Mouse (Mus musculus) heart, postnatal 10 days (tissue): Measurements from ENCODE around the gene Dok7. TPM values are rescaled to one million over a fixed set of nuclear protein-coding genes. Genes with fewer than 3 reads are reported as not detected.

Experiments
- DNase-seq, 2 experiments: peaks; one replicate each; pipeline ENCODE4 v3.0.0; 2021
- intact Hi-C: fragments of 180-260 bp; cut with DNase I; formaldehyde crosslinking; loops from one replicate; pipeline ENCODE4 v1.15.1; 2025
- total RNA-seq, 2 experiments: library from RNA; stranded (reverse); gene quantifications; 2 replicates each; pipeline ENCODE4 v1.2.3; 2021

Dok7 gene
- total RNA-seq, 2 experiments from 2014 or later = 32.3 to 52.6 TPM

DNA sequence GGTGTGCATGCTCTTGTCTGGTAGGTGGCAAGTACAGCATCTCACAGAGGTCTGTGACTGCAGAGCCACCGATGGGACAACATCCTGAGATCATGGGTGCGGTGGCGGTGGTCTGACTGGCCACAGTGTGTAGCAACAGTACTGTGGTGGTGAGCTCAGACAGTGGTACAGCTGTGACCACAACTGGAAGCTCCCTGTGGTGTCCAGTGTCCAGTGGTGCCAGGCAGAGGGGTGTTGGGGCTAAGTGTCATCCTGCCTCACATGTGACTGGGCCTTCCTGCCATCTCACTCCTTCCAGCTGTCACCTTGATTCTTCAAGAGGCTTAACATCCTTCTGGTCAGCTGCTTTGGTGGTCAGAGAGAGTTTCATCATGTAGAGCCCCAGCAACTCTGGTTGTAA, 1.9 kb upstream of the Dok7 start:
- intact Hi-C loops = loop anchor here (5.0 kb wide), 2 partner anchors 33 to 293 kb away; no protein-coding TSS in a partner anchor
- no peak for DNase-seq

- intact Hi-C loops = no loop called here
- DNase-seq = peak; percentile 71 to 74
Observed at GRCm38 (mm10) chr5:35055076-35055475, 1.5 kb upstream of the Dok7 start.

- no peak for DNase-seq
- intact Hi-C loops = no loop called here
Observed at GRCm38 (mm10) chr5:35057582-35057981, 1.0 kb downstream of the Dok7 start.

- intact Hi-C loops = no loop called here
- peak in 1 of 2 experiments; percentile 35 for DNase-seq
Observed at GRCm38 (mm10) chr5:35058216-35058615, 1.6 kb downstream of the Dok7 start.

GRCm38 (mm10) chr5:35060098-35060497, 3.5 kb downstream of the Dok7 start:
- peak; percentile 58 to 60 for DNase-seq
- intact Hi-C loops = no loop called here

DNA sequence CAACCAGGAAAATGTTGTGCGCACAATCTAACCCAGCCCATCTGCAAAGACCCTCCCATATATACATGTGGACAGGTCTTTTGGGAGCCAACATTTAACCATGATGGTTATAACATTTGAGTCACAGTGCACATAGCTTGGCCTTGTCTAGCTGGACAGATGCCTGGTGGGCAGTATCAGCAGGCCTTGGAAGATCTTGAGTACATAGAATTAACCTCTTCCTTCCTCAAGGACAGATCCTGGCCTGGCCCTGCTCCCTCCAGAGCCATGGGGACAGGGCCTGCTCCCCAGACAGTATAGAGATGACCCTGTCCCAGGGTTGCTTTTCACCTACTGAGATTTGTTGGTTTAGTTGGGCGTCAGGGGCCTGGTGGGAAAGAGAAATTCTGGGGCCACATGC, 13.3 kb downstream of the Dok7 start:
- intact Hi-C loops = no loop called here
- no peak for DNase-seq

GRCm38 (mm10) chr5:35070314-35070713, 13.7 kb downstream of the Dok7 start:
- intact Hi-C loops = no loop called here
- DNase-seq = no peak

DNA sequence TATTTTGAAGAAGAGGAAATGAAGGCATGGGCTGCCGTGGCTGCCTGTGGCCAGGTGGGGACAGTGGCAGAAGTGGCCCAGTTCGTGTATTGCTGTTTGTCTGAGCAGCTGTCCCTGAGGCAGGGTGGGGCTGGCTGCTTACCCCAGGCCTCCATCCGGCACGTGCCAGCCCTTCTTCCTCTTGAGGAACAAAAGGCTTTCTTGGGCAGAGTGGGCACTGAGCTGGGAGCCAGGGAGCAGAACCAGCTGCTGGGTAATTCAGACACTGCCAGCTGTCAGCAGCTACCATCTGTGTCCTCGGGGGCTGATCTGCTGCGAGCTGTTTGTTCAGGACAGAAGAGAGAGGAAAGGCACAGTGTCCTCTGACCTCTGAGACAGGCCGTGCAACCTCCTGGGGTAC, 14.4 kb downstream of the Dok7 start:
- DNase-seq = no peak
- intact Hi-C loops = no loop called here

DNA sequence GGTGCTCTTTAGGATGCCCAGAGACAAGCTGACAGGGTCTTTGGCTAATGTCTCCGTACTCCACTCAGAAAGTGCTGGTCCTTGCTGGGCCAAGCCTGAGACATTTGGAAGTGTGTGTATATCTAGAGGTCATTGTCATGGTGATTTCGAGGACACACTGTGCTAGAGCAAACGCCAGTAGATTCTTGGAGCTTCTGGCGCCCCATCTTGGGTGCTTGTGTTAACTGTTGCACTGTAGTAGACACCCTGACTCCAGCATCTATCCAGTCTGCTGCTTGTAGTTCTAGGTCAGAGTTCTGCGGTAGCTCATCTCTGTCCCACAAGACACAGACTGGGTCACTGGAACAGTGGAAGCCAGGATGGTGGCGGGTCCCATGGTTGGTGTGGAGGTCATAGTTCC, 15.3 kb downstream of the Dok7 start:
- DNase-seq = no peak
- intact Hi-C loops = no loop called here

DNA sequence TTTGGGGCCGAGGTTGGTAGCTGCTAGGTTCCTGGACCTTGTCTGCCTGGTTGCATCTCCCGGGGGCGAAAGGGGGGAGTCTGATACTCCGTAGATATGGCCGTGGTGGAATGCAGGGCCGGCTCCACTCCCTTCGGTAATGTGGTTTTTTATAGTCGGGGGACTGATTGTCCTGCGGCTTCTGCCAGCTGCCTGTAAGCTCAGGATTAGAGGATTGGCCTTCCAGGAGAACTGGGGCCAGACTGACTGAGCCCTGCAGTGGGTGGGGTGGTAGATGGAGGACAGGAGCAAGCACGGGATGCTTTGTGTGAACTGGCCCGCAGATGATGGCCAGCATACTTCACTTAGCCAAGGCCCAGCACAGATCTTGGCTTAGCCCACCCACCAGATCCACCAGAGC, 16.7 kb downstream of the Dok7 start:
- peak; percentile 33 to 44 for DNase-seq
- intact Hi-C loops = no loop called here

DNA sequence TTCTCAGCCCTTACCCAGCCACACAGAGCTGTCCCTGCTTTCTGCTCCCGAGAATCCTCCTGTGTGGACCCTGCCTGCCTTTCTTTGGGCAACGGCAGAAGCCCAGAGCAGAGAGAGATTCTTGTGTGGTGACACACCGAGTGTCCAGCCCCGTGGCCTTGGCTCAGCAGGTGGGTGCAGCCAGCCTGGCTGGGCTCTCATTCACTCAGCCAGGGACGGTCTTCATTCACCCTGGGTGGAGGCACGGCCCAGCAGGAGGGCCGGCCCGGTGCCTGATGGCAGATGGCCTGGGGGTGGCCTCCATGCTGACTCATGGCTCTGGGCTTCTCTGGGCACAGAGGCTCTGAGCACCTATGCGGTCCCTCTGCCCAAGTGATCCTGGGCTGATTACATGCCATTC, 17.4 kb downstream of the Dok7 start:
- intact Hi-C loops = no loop called here
- peak; percentile 60 to 72 for DNase-seq

DNA sequence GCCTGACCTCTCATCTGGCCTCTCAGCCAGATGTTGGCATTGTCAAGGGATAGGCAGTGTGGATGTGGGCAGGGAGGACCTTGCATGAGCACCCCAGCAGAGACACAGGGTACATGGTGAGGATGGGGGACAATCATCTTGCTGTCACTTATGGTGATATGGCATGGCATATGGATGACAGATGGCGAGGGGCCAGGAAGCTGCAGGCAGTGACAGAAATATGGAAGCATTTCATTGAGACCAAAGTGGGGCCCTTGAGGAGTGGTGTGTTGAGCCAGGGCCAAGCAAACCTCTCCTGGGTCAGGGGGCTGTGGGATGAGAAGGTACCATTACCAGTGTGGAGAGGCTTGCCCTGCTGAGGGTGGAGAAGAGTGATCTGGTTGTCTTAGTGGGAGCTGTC, 19.8 kb downstream of the Dok7 start:
- intact Hi-C loops = no loop called here
- DNase-seq = no peak

- DNase-seq = no peak
- intact Hi-C loops = no loop called here
Observed at GRCm38 (mm10) chr5:35079101-35079500, 22.5 kb downstream of the Dok7 start.

GRCm38 (mm10) chr5:35084913-35085312, 28.3 kb downstream of the Dok7 start:
- DNase-seq = no peak
- intact Hi-C loops = loop anchor here (5.0 kb wide), 1 partner anchor 33 kb away; no protein-coding TSS in a partner anchor

GRCm38 (mm10) chr5:35088785-35089613, 32.4 kb downstream of the Dok7 start:
- DNase-seq = peak; percentile 66 to 79
- intact Hi-C loops = loop anchor here (5.0 kb wide), 1 partner anchor 37 kb away; no protein-coding TSS in a partner anchor

DNA sequence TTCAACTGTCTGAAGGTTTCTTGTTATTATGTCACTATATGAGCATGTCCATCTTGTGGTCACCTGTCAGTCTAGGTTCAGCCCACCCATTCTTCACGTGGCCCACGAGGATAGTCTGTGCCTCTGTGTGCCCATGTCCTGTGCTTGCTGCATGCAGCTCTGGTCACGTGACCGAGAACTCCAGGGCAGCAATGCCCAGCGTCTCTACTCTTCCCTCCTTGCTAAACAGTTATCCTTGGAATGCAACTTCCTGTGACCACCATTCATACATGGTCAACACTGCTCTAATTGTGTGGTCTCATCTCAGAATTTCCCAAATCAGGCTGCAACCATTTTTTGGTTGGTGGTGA, 33.0 kb downstream of the Dok7 start:
- DNase-seq = no peak
- intact Hi-C loops = loop anchor here (5.0 kb wide), 1 partner anchor 37 kb away; no protein-coding TSS in a partner anchor

- intact Hi-C loops = no loop called here
- DNase-seq = no peak
Observed at GRCm38 (mm10) chr5:35091636-35092035, 35.1 kb downstream of the Dok7 start.

DNA sequence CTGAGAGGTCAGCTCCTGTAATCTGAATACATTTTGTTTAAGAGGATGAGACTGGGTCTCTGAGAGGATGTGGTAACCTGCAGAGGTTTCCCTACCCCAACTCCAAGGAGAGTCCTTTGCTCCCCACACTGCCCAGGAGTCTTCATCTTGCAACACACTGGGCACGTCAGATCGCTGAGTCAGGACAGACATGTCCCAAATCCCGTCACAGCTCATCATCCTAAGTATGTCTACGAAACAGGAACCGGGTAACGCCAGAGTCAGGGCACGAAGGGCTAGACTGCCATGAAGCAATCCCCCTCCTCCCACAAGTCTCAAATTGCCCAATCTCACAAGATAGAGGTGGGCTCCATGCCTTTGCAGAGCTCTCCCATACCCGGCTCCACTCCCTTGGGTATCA, 46.5 kb downstream of the Dok7 start:
- no peak for DNase-seq
- intact Hi-C loops = no loop called here

DNA sequence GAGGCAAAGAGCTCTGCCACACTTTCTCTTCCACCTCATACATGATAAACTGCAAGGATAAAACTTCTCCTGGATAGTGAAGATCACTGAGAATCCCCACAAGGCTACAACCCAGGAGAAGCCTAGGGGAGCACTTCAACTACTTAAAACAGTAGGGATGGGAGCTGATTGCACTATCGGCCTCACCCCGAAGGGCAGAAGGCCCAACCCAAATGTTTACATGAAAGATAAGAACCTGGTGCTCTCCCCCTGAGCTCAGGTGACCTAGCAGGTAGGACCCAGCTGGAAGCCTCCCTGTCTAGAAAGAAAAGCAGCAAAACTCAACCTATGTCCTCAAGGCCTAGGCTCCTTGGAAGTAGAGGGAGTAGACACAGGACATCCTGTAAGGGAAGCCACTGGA, 47.0 kb downstream of the Dok7 start:
- no peak for DNase-seq
- intact Hi-C loops = no loop called here

DNA sequence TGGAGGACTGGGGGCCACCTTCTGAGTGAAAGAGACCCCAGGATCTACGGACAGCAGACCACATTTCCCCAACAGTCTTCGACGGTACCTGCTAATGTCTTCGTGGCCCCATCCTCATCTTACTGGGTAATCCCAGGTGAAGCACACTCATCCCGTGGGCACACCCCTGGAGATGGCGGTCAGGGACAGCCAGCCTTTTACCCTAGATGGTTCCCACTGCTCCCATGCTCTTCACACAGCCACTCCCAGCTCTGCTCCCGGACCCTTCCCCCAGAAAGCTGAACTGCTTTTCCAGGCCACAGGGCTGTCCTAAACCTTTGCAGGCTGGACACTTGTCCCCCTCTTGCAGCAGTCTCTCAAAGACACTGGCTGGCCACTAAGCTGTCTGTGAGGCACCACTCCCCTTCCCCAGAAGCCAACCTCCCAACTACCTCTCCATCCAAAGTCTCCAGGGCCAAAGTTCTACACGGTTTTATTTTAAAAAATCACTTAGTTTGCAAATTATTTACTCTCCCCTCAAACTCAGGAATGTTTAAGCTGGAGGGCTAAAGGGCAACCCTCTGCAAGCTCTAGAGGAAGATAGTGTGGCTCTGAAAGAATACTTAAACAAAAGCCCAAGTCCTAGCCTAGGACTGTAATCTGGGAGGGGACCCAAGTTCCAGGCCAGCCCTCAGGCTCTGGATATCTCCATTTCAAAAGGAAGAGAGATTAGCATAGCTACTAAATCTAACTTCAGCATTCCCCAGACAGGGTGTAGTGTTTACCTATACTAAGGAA, 47.8 kb downstream of the Dok7 start:
- no peak for DNase-seq
- intact Hi-C loops = no loop called here

- intact Hi-C loops = no loop called here
Observed at GRCm38 (mm10) chr5:35104960-35105921, 48.7 kb downstream of the Dok7 start, which contains the start of gene Lrpap1. Lrpap1 (minus strand) TSS chr5:35105766.

More at GRCm38 (mm10) chr5:35104960-35105921, 48.7 kb downstream of the Dok7 start, which contains the start of gene Lrpap1:
- DNase-seq = peak; percentile 90 to 92
